Mouse (Mus musculus) megakaryocyte, adult 5-6 weeks (primary cell): ENCODE measurements around the gene Evc2. TPM values are rescaled to one million over a fixed set of nuclear protein-coding genes. Genes with fewer than 3 reads are reported as not detected.

Experiments
- ATAC-seq: 2 replicates; pipeline ENCODE4 v1.8.0; 2016; ENCODE audit warnings: mild to moderate bottlenecking, inconsistent platforms; ENCODE audit not compliant: poor library complexity, severe bottlenecking
- total RNA-seq, 2 experiments: library from RNA; stranded (forward) in 1 of 2; stranded (reverse) in 1 of 2; fragments of 153-499, 151-499 nt in 1 of 2; fragments of 221-1000, 200-1000 nt in 1 of 2; gene quantifications; 2 replicates each; pipeline versions ENCODE4 v1.2.3 to v1.2.4; 2015 to 2017

Evc2 gene
- not detected in 2 replicates for total RNA-seq (2015)
- not detected in 2 replicates for total RNA-seq (2017)

GRCm38 (mm10) chr5:37338288-37338687, at the start of gene Evc2:
TSS of gene Evc2 (plus strand) at chr5:37338499.
- ATAC-seq: no peak

- ATAC-seq: no peak
Observed at GRCm38 (mm10) chr5:37289236-37289635, 49.1 kb upstream of the Evc2 start.

GRCm38 (mm10) chr5:37290983-37291382, 47.3 kb upstream of the Evc2 start:
- ATAC-seq: no peak

GRCm38 (mm10) chr5:37296717-37297116, 41.6 kb upstream of the Evc2 start:
- ATAC-seq: no peak

GRCm38 (mm10) chr5:37298370-37298769, 39.9 kb upstream of the Evc2 start:
- ATAC-seq: no peak

- no peak for ATAC-seq
Observed at GRCm38 (mm10) chr5:37310026-37310425, 28.3 kb upstream of the Evc2 start.

- ATAC-seq: no peak
Observed at GRCm38 (mm10) chr5:37312980-37313722, 25.1 kb upstream of the Evc2 start.

GRCm38 (mm10) chr5:37318715-37319114, 19.6 kb upstream of the Evc2 start:
- ATAC-seq: no peak

GRCm38 (mm10) chr5:37320174-37320573, 18.1 kb upstream of the Evc2 start:
- no peak for ATAC-seq

- no peak for ATAC-seq
Observed at GRCm38 (mm10) chr5:37320761-37321160, 17.5 kb upstream of the Evc2 start.

- no peak for ATAC-seq
Observed at GRCm38 (mm10) chr5:37326675-37327074, 11.6 kb upstream of the Evc2 start.

- no peak for ATAC-seq
Observed at GRCm38 (mm10) chr5:37330449-37331132, 7.7 kb upstream of the Evc2 start.

GRCm38 (mm10) chr5:37331133-37331505, 7.2 kb upstream of the Evc2 start:
- ATAC-seq: no peak

GRCm38 (mm10) chr5:37332066-37332465, 6.2 kb upstream of the Evc2 start:
- ATAC-seq: no peak

- ATAC-seq: no peak
Observed at GRCm38 (mm10) chr5:37335061-37335460, 3.2 kb upstream of the Evc2 start.

- ATAC-seq: no peak
Observed at GRCm38 (mm10) chr5:37336485-37337105, 1.7 kb upstream of the Evc2 start, which contains the start of gene Evc. TSS of gene Evc (minus strand) at chr5:37336894.

GRCm38 (mm10) chr5:37337696-37338095, 603 bp upstream of the Evc2 start:
- ATAC-seq: no peak

GRCm38 (mm10) chr5:37343962-37344361, 5.7 kb downstream of the Evc2 start:
- ATAC-seq: no peak

GRCm38 (mm10) chr5:37351791-37352190, 13.5 kb downstream of the Evc2 start:
- ATAC-seq: no peak

GRCm38 (mm10) chr5:37354385-37354784, 16.1 kb downstream of the Evc2 start:
- no peak for ATAC-seq

- ATAC-seq: no peak
Observed at GRCm38 (mm10) chr5:37356027-37356426, 17.7 kb downstream of the Evc2 start.

- no peak for ATAC-seq
Observed at GRCm38 (mm10) chr5:37362618-37363017, 24.3 kb downstream of the Evc2 start.
